Mouse (Mus musculus) retina, postnatal 1 day (tissue): ENCODE results near the gene Slit3.

Source experiments
- DNase-seq: peaks from one replicate; pipeline ENCODE4 v3.0.0-alpha.2; 2012

The Slit3 gene

GRCm38 (mm10) chr11:35120894-35121610, at the start of gene Slit3:
Gene Slit3 (plus strand): TSS chr11:35121224.
- peak; percentile 32 for DNase-seq

- DNase-seq, result no peak
These were observed 49.6 kb upstream of the Slit3 start for GRCm38 (mm10) chr11:35071451-35071850.

GRCm38 (mm10) chr11:35075411-35075810, 45.6 kb upstream of the Slit3 start:
- no peak for DNase-seq

GRCm38 (mm10) chr11:35080451-35081125, 40.4 kb upstream of the Slit3 start:
- DNase-seq, result peak; percentile 15

GRCm38 (mm10) chr11:35082297-35082696, 38.7 kb upstream of the Slit3 start:
- DNase-seq, result no peak

GRCm38 (mm10) chr11:35083049-35083448, 38.0 kb upstream of the Slit3 start:
- no peak for DNase-seq

- no peak for DNase-seq
These were observed 35.7 kb upstream of the Slit3 start for GRCm38 (mm10) chr11:35085351-35085750.

GRCm38 (mm10) chr11:35086029-35086428, 35.0 kb upstream of the Slit3 start:
- no peak for DNase-seq

- no peak for DNase-seq
These were observed 33.6 kb upstream of the Slit3 start for GRCm38 (mm10) chr11:35087454-35087853.

GRCm38 (mm10) chr11:35088136-35088535, 32.9 kb upstream of the Slit3 start:
- no peak for DNase-seq

GRCm38 (mm10) chr11:35090629-35091335, 30.2 kb upstream of the Slit3 start:
- no peak for DNase-seq

GRCm38 (mm10) chr11:35096538-35096937, 24.5 kb upstream of the Slit3 start:
- no peak for DNase-seq

- DNase-seq, result no peak
These were observed 11.2 kb upstream of the Slit3 start for GRCm38 (mm10) chr11:35109781-35110180.

GRCm38 (mm10) chr11:35110784-35111183, 10.2 kb upstream of the Slit3 start:
- no peak for DNase-seq

GRCm38 (mm10) chr11:35113290-35113689, 7.7 kb upstream of the Slit3 start:
- DNase-seq, result no peak

- no peak for DNase-seq
These were observed 4.6 kb upstream of the Slit3 start for GRCm38 (mm10) chr11:35116436-35116835.

- no peak for DNase-seq
These were observed 3.2 kb upstream of the Slit3 start for GRCm38 (mm10) chr11:35117871-35118270.

GRCm38 (mm10) chr11:35118731-35119130, 2.3 kb upstream of the Slit3 start:
- DNase-seq, result no peak

GRCm38 (mm10) chr11:35119360-35119759, 1.7 kb upstream of the Slit3 start:
- DNase-seq, result peak; percentile 73

- DNase-seq, result no peak
These were observed 948 bp upstream of the Slit3 start for GRCm38 (mm10) chr11:35120076-35120475.

GRCm38 (mm10) chr11:35121611-35121959, 561 bp downstream of the Slit3 start:
- peak; percentile 27 for DNase-seq

GRCm38 (mm10) chr11:35122091-35122811, 1.2 kb downstream of the Slit3 start:
- no peak for DNase-seq

GRCm38 (mm10) chr11:35124489-35125107, 3.6 kb downstream of the Slit3 start:
- no peak for DNase-seq
